Mouse (Mus musculus): ENCODE results near the gene Cltc. TPM values are rescaled to one million over a fixed set of nuclear protein-coding genes. Genes with fewer than 3 reads are reported as not detected.
"Not testable (repeated sequence)": the region's sequence is repeated elsewhere in the genome, so short reads cannot be mapped to it uniquely, and the experiment has no call there.

Cltc gene
- polyA plus RNA-seq (2012; rRNA removed), result 134 and 191 TPM in 2 replicates

DNA sequence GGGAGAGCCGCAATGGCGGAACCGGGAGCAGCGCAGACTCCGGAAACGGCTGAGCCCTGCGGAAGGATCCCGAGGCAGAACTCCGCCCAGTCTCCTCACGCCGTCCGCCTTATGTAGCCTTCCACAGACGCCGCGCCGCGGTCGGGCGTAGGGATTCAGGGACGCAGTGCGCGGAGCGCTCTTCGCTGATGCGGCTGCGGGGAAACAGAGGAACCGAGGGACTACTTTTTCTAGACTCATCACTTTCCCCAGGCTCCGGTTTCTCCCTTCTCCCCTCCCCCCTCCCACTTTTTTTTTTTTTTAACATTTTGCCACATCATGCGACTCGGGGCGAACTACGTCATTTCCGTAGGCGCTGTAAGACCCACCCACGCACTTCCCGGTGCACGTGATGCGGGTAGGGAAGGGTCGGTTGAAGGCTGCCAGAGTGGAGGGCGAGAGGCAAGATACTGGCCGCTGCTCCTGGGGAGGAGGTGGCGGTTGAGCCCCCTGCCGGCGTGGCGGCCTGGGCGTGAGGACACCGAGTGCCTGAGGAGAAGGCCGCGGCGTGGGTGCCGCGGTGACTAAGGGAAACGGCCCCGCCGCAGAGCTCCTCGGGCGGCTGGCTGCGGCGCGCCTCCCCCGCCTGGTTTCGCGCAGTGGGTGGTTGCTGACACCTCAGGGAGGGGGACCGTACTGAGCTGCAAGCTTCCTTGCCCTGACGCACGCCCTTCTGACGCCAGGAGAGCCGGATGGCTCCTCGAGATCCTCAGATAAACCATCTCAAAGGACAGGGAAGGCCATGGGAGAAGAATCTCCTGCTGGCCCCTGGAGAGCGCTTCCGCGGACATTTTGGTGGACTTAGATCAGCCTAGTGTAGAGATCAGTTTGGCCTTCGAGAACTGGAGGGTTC, at the start of gene Cltc:
Gene Cltc (minus strand): TSS at position 86 of the 892 bp plus-strand sequence.
- peak; percentile 90 for TF ChIP-seq POLR2A (IDR thresholded peaks at IDR 0.05; ENCODE audit: borderline replicate concordance, extremely low read depth, insufficient read depth, insufficient read length, poor library complexity, severe bottlenecking)
- peak; percentile 38; the same call in 1 of the 2 replicates for TF ChIP-seq CTCF (IDR thresholded peaks at IDR 0.05; ENCODE audit: borderline replicate concordance, extremely low read depth, insufficient read depth, insufficient read length)
- DNase-seq (ENCODE audit: low read depth), result peak; percentile 100

DNA sequence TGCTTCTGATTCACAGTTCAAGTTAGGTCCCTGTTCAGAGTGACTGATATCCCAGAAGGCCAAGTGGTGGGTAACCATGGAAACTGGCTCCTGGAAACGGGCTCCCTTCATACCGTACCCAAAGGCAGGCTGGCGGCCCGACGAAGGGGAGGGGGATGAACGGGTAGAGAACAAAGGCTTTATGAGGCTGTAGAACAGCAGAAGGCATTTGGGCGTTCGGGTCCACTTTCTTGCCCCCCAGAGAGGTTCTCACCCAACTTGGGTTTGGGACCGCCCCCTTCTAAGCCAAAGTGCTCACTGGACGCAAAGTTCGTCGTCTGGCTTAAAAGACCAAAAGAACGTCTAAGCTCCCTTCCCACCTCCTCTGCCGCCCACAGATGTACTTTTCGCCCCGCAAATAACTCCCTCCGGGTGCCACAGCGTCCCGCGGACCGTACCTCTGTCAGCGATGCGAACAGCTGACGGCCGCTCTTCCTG, 49.7 kb upstream of the Cltc start:
- TF ChIP-seq CTCF (IDR thresholded peaks at IDR 0.05; ENCODE audit: borderline replicate concordance, extremely low read depth, insufficient read depth, insufficient read length) (no peak), POLR2A (IDR thresholded peaks at IDR 0.05; ENCODE audit: borderline replicate concordance, extremely low read depth, insufficient read depth, insufficient read length, poor library complexity, severe bottlenecking) (no peak)

DNA sequence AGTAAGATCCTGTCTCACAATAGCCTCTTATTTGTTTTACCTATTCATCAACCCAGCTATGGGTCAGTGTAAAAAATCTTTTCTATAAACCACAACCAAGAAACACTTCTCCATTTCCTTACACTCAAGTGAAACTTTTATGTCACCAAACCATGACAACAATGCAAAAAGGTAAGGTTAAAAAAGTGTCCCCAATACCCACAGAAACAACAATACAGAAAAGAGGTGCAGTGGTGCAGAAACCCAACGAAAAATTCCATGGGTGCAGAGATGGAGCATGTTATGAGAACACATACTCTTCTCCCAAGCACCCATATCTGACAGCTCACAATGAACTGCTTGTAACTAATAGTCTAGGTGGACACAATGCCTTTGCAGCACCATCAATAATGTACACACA, 36.8 kb upstream of the Cltc start:
- TF ChIP-seq CTCF (IDR thresholded peaks at IDR 0.05; ENCODE audit: borderline replicate concordance, extremely low read depth, insufficient read depth, insufficient read length) (no peak), POLR2A (IDR thresholded peaks at IDR 0.05; ENCODE audit: borderline replicate concordance, extremely low read depth, insufficient read depth, insufficient read length, poor library complexity, severe bottlenecking) (no peak)
- DNase-seq (ENCODE audit: low read depth), result no peak

More for the DNA sequence above, 49.7 kb upstream of the Cltc start:
- peak; percentile 93 for DNase-seq (ENCODE audit: low read depth)

DNA sequence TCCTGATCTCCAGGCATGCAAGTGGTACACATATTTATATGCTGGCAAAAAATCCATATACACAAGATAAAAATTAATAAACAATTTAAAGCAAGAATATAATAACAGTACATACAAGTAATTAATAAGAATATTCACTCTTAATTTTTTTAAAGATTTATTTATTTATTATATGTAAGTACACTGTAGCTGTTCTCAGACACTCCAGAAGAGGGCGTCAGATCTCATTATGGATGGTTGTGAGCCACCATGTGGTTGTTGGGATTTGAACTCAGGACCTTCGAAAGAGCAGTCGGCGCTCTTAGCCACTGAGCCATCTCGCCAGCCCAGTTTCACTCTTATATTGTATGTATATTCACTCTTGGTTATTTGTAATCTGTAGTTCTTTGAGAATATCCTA, 30.1 kb upstream of the Cltc start:
- not testable (repeated sequence) for DNase-seq (ENCODE audit: low read depth)

DNA sequence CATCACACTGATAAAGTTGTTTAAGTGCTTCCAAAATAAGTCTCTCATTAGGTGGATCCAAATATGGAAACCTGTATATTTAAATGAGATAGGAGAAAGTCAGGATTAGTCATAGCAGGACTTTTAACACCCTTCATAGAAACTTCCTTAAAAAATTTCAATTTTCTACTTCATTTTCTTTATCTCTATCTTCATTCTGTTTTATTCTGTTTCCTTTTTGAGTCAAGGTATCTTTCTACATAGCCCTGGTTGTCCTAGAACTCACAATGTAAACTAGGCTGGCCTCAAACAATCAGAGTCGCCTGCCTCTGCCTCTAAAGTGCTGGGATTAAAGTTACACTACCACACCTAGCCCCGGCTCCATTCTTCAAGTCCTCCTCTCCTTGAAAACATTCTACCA, 28.4 kb upstream of the Cltc start:
- no peak for DNase-seq (ENCODE audit: low read depth)

DNA sequence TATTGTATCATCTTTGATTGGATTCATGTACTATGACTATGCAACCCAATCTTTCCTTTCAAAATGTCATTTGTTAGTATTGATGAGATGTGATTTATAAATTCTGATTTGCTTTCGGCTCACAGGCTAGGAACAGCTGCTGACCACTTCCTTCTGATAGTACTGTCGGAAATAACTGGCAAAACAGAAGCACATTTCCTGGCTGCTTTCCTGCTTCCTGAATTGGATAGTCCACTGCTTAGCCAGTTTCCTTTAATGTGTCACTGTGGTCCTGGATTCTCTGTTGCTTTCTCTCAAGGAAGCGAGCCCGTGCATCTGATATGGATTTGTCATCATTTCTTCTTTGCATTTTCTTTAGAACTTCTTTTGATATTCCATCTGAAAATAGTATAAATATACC, 12.5 kb upstream of the Cltc start:
- no peak for DNase-seq (ENCODE audit: low read depth)
- TF ChIP-seq CTCF (IDR thresholded peaks at IDR 0.05; ENCODE audit: borderline replicate concordance, extremely low read depth, insufficient read depth, insufficient read length), result no peak
- no peak for TF ChIP-seq POLR2A (IDR thresholded peaks at IDR 0.05; ENCODE audit: borderline replicate concordance, extremely low read depth, insufficient read depth, insufficient read length, poor library complexity, severe bottlenecking)

More for the DNA sequence above, 28.4 kb upstream of the Cltc start:
- TF ChIP-seq CTCF (IDR thresholded peaks at IDR 0.05; ENCODE audit: borderline replicate concordance, extremely low read depth, insufficient read depth, insufficient read length) (no peak), POLR2A (IDR thresholded peaks at IDR 0.05; ENCODE audit: borderline replicate concordance, extremely low read depth, insufficient read depth, insufficient read length, poor library complexity, severe bottlenecking) (no peak)

DNA sequence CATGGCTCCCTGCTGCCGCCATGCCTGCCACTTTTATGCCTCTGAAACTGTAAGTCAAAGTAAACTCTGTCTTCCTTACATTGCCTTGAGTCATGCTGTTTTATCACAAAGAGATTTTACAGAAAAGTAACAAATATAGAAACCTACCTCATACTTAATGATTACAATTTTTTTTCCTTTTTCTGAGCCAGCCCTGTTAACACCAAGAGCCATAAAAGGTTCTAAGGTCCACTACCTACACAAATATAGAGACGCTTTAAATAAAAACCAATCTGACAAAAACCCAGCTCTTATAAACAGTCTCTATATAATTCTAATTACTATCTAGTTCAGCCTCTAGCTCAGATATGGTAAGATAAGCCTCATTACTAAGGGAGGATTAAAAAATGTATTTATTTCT, 7.1 kb upstream of the Cltc start:
- no peak for TF ChIP-seq POLR2A (IDR thresholded peaks at IDR 0.05; ENCODE audit: borderline replicate concordance, extremely low read depth, insufficient read depth, insufficient read length, poor library complexity, severe bottlenecking)
- DNase-seq (ENCODE audit: low read depth), result no peak

DNA sequence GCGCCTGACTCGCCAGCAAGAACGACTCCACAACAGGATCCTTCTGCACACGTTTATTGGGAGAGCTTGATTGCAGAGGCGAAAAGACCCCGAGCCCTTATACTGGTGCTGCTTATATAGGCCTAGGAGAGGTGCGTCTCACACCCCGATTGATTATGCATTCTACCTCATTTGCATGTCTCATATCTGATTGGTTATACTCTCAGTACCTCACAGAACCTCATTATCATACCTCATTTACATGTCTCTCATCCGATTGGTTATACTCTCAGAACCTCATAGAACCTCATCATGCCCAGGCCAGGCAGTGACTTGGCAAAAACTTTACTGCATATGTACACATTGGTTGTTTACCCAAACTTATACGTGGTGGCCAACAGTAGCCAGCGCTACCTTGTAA, 5.8 kb upstream of the Cltc start:
- DNase-seq (ENCODE audit: low read depth), result not testable (repeated sequence)

DNA sequence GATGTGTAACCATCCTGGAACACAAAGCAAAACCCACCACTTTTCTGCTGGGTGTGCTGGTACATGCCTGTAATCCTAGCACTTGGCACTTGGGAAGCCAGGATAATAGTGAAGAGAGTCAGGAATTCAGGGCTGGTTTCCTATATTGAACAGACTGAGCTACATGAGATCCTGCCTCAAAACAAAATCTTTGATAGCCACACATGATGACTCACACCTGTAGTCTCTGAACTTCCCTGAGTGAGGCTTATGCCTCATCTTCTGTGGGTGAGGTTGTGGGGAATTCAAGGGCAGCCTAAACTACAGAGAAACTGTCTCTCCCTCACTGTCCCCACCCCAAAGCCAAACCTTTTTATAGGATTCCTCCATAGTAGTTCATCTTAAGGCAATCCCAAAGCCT, 3.0 kb upstream of the Cltc start:
- DNase-seq (ENCODE audit: low read depth), result no peak
- TF ChIP-seq POLR2A (IDR thresholded peaks at IDR 0.05; ENCODE audit: borderline replicate concordance, extremely low read depth, insufficient read depth, insufficient read length, poor library complexity, severe bottlenecking), result no peak
- TF ChIP-seq CTCF (IDR thresholded peaks at IDR 0.05; ENCODE audit: borderline replicate concordance, extremely low read depth, insufficient read depth, insufficient read length), result no peak

DNA sequence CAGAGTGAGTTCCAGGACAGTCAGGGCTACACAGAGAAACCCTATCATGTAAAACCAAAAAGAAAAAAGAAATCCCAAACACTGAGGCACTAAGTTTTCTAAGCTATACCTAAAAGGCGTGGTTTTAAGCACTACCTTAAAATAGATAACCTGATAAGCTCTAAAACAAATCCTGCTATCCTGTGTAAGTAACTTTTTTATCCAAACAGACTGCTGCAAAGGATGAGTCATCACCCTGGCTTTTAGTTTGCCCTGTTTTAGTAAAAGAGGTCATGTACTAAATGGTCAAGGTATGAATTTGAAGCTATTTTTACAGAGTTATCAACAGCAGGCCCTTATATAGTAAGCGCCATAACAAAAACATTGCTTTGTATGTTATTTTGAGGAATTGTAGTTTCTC, 2.5 kb upstream of the Cltc start:
- TF ChIP-seq CTCF (IDR thresholded peaks at IDR 0.05; ENCODE audit: borderline replicate concordance, extremely low read depth, insufficient read depth, insufficient read length), result no peak
- TF ChIP-seq POLR2A (IDR thresholded peaks at IDR 0.05; ENCODE audit: borderline replicate concordance, extremely low read depth, insufficient read depth, insufficient read length, poor library complexity, severe bottlenecking), result no peak

DNA sequence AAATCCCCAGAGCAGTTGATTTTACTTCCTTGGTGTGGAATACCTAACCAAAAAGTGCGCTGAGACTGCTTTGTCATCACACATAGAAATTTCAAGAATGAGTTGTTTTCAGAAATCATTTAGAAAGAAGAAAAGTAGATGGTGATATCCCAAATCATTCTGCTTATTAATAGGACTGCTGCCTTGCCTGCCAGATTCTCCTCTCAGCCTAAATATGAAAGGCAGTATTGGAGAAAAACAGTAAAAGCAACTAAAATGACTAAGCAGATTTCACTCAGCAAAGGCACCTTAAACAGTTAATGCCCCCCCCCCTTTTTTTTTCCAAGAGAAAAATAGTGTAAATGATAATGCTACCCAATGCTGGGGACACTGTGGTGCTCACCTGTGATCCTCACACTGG, 1.9 kb upstream of the Cltc start:
- no peak for DNase-seq (ENCODE audit: low read depth)
- TF ChIP-seq POLR2A (IDR thresholded peaks at IDR 0.05; ENCODE audit: borderline replicate concordance, extremely low read depth, insufficient read depth, insufficient read length, poor library complexity, severe bottlenecking) (no peak), CTCF (IDR thresholded peaks at IDR 0.05; ENCODE audit: borderline replicate concordance, extremely low read depth, insufficient read depth, insufficient read length) (no peak)

More for the DNA sequence above, 2.5 kb upstream of the Cltc start:
- no peak for DNase-seq (ENCODE audit: low read depth)

DNA sequence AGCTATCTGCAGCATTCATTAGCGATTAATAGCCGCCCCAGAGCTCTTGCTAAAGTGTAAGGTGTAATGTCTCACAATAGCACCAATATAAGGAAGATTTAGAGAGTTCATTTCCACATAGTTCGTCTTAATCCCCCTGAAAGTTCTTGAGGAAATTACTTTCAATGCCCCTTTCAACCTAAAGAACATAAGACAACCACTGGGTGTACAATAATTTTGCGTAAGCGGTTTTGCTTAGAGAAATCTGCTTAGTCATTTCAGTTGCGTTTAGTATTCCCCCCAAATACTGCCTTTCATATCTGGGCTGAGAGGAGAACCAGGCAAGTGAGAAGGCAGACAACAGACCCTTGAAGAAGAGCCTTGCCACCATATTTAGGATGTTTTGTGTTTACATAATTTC, 1.2 kb upstream of the Cltc start:
- DNase-seq (ENCODE audit: low read depth), result no peak
- TF ChIP-seq CTCF (IDR thresholded peaks at IDR 0.05; ENCODE audit: borderline replicate concordance, extremely low read depth, insufficient read depth, insufficient read length) (no peak), POLR2A (IDR thresholded peaks at IDR 0.05; ENCODE audit: borderline replicate concordance, extremely low read depth, insufficient read depth, insufficient read length, poor library complexity, severe bottlenecking) (no peak)
